Mouse (Mus musculus) hindbrain, embryonic 14.5 days (tissue): ENCODE measurements around the gene Gata5. TPM values are rescaled to one million over a fixed set of nuclear protein-coding genes. Genes with fewer than 3 reads are reported as not detected.
A peak's percentile ranks its signal among the peaks of the same experiment; 100 is the strongest.

Experiments used
- ATAC-seq: fragments of 200-750 bp; cut with Nextera tagmentation; 2 replicates; pipeline ENCODE4 v1.8.0; 2017; ENCODE audit warnings: moderate number of reproducible peaks, mild to moderate bottlenecking, moderate TSS enrichment, moderate library complexity; ENCODE audit not compliant: low FRiP score
- DNase-seq: peaks from one replicate; pipeline ENCODE4 v3.0.0-alpha.2; 2015; ENCODE audit warnings: low spot score
- H3K27ac ChIP-seq: fragments of 300-500 bp; sonication (generic); 2 replicates; pipeline ENCODE4 v1.5.1; 2014; ENCODE audit warnings: mild to moderate bottlenecking, moderate library complexity
- H3K27me3 ChIP-seq: fragments of 300-500 bp; sonication (generic); 2 replicates; pipeline ENCODE4 v1.6.1; 2014; ENCODE audit warnings: mild to moderate bottlenecking, low read length, mixed read lengths; ENCODE audit not compliant: control insufficient read depth, insufficient read depth
- H3K36me3 ChIP-seq: fragments of 300-500 bp; sonication (generic); replicated peaks from 2 replicates; pipeline ENCODE4 v1.6.1; 2014; ENCODE audit not compliant: control insufficient read depth, insufficient read depth
- H3K4me1 ChIP-seq: fragments of 300-500 bp; sonication (generic); replicated peaks from 2 replicates; pipeline ENCODE4 v1.6.1; 2014; ENCODE audit warnings: antibody characterized with exemption, low read length, mixed read lengths; ENCODE audit not compliant: control insufficient read depth, insufficient read depth
- H3K4me2 ChIP-seq: fragments of 300-500 bp; sonication (generic); replicated peaks from 2 replicates; pipeline ENCODE4 v1.6.1; 2014; ENCODE audit warnings: mild to moderate bottlenecking, moderate library complexity
- H3K4me3 ChIP-seq: fragments of 300-500 bp; sonication (generic); replicated peaks from 2 replicates; pipeline ENCODE4 v1.5.1; 2014; ENCODE audit warnings: mild to moderate bottlenecking, low read length
- H3K9ac ChIP-seq: fragments of 300-500 bp; sonication (generic); 2 replicates; pipeline ENCODE4 v1.6.1; 2014
- H3K9me3 ChIP-seq: fragments of 300-500 bp; sonication (generic); 2 replicates; pipeline ENCODE4 v1.6.1; 2016; ENCODE audit warnings: low read length; ENCODE audit not compliant: control insufficient read depth
- WGBS: fragments of 180-500 bp; shearing (Covaris S2); extraction: QIAGEN DNeasy Blood & Tissue Kit; methylation state at CpG from one replicate; pipeline ENCODE4 v1.1.7; 2014; 5-methylcytosine and 5-hydroxymethylcytosine counted together
- polyA plus RNA-seq: library from polyadenylated mRNA; unstranded; fragments of >200 nt; fragmentation: Nextera tagmentation; extraction: Ambion mirVana; gene quantifications from 2 replicates; pipeline ENCODE4 v1.2.1, GENCODE M21; 2014

Gene Gata5
- polyA plus RNA-seq, result 0.05 TPM in 1 of 2 replicates, not detected in the other

- H3K36me3 ChIP-seq, result no peaks in the 10 kb centered on the region
- H3K4me1 ChIP-seq, result peaks cover 13% of the 10 kb centered on the region
- H3K27ac ChIP-seq, result no peak within 1 kb of the TSS
- no peaks in the 10 kb centered on the region for H3K9me3 ChIP-seq
- under 1% methylated on average over 31 of the region's 33 CpGs for WGBS
- ATAC-seq, result no peak
- no peak within 1 kb of the TSS for H3K9ac ChIP-seq
- DNase-seq, result no peak
- H3K4me3 ChIP-seq, result peak within 1 kb of the TSS; percentile 22
- peaks cover 66% of the 10 kb centered on the region for H3K27me3 ChIP-seq
- H3K4me2 ChIP-seq, result peak within 1 kb of the TSS; percentile 44
These were observed at the start of gene Gata5 for GRCm38 (mm10) chr2:180334551-180334986. Gene Gata5 (minus strand): TSS chr2:180334699.

GRCm38 (mm10) chr2:180376730-180377129 lies 42.2 kb upstream of the Gata5 start:
- Histone ChIP-seq H3K4me2 (no peak overlapping the region), H3K4me3 (no peak overlapping the region), H3K27me3 (no peaks in the 10 kb centered on the region), H3K9me3 (no peaks in the 10 kb centered on the region), H3K9ac (no peak overlapping the region), H3K27ac (no peak overlapping the region), H3K4me1 (no peaks in the 10 kb centered on the region), H3K36me3 (no peaks in the 10 kb centered on the region)
- ATAC-seq (no peak), DNase-seq (no peak)
- WGBS, result 85% methylated on average over 5 of the region's 5 CpGs

GRCm38 (mm10) chr2:180373256-180373655 lies 38.8 kb upstream of the Gata5 start:
- no peak for ATAC-seq
- DNase-seq, result no peak
- whole genome bisulfite sequencing, result 77% methylated on average over 10 of the region's 10 CpGs

GRCm38 (mm10) chr2:180368359-180368758 lies 33.9 kb upstream of the Gata5 start:
- 81% methylated on average over 5 of the region's 5 CpGs for WGBS
- H3K27ac ChIP-seq, result no peak overlapping the region
- H3K9ac ChIP-seq, result no peak overlapping the region
- H3K4me1 ChIP-seq, result no peaks in the 10 kb centered on the region
- H3K27me3 ChIP-seq, result no peaks in the 10 kb centered on the region
- ATAC-seq (no peak), DNase-seq (no peak)
- H3K4me3 ChIP-seq, result no peak overlapping the region
- no peak overlapping the region for H3K4me2 ChIP-seq
- no peaks in the 10 kb centered on the region for H3K36me3 ChIP-seq
- no peaks in the 10 kb centered on the region for H3K9me3 ChIP-seq

More at GRCm38 (mm10) chr2:180373256-180373655, 38.8 kb upstream of the Gata5 start:
- Histone ChIP-seq H3K27ac (no peak overlapping the region), H3K9me3 (no peaks in the 10 kb centered on the region), H3K4me2 (no peak overlapping the region), H3K27me3 (no peaks in the 10 kb centered on the region), H3K4me1 (no peaks in the 10 kb centered on the region), H3K4me3 (no peak overlapping the region), H3K9ac (no peak overlapping the region), H3K36me3 (no peaks in the 10 kb centered on the region)

GRCm38 (mm10) chr2:180367350-180367749 lies 32.9 kb upstream of the Gata5 start:
- Histone ChIP-seq H3K27ac (no peak overlapping the region), H3K27me3 (no peaks in the 10 kb centered on the region), H3K36me3 (no peaks in the 10 kb centered on the region), H3K4me2 (no peak overlapping the region), H3K9ac (no peak overlapping the region), H3K4me1 (no peaks in the 10 kb centered on the region), H3K4me3 (no peak overlapping the region), H3K9me3 (no peaks in the 10 kb centered on the region)
- WGBS, result 84% methylated on average over 4 of the region's 4 CpGs
- DNase-seq (no peak), ATAC-seq (no peak)

- 76% methylated on average over 3 of the region's 3 CpGs for WGBS
- Histone ChIP-seq H3K4me3 (no peak overlapping the region), H3K27me3 (no peaks in the 10 kb centered on the region; the same call in 1 of the 2 replicates), H3K4me2 (no peak overlapping the region), H3K9ac (no peak overlapping the region), H3K4me1 (no peaks in the 10 kb centered on the region), H3K9me3 (no peaks in the 10 kb centered on the region), H3K36me3 (no peaks in the 10 kb centered on the region), H3K27ac (no peak overlapping the region)
- no peak for DNase-seq
- no peak for ATAC-seq
These were observed 28.9 kb upstream of the Gata5 start for GRCm38 (mm10) chr2:180363434-180363720.

GRCm38 (mm10) chr2:180362585-180363433 lies 28.3 kb upstream of the Gata5 start:
- WGBS, result 84% methylated on average over 7 of the region's 7 CpGs
- H3K4me1 ChIP-seq, result no peaks in the 10 kb centered on the region
- H3K9me3 ChIP-seq, result no peaks in the 10 kb centered on the region
- ATAC-seq (no peak), DNase-seq (no peak)
- no peaks in the 10 kb centered on the region for H3K36me3 ChIP-seq
- H3K4me3 ChIP-seq, result no peak overlapping the region
- no peaks in the 10 kb centered on the region; the same call in 1 of the 2 replicates for H3K27me3 ChIP-seq
- no peak overlapping the region for H3K27ac ChIP-seq
- no peak overlapping the region for H3K9ac ChIP-seq
- no peak overlapping the region for H3K4me2 ChIP-seq

- DNase-seq (no peak), ATAC-seq (no peak)
- Histone ChIP-seq H3K4me1 (no peaks in the 10 kb centered on the region), H3K4me3 (no peak overlapping the region), H3K27ac (no peak overlapping the region), H3K27me3 (no peaks in the 10 kb centered on the region; the same call in 1 of the 2 replicates), H3K9me3 (no peaks in the 10 kb centered on the region), H3K4me2 (no peak overlapping the region), H3K9ac (no peak overlapping the region), H3K36me3 (no peaks in the 10 kb centered on the region)
- 9% methylated on average over 4 of the region's 4 CpGs for WGBS
These were observed 24.6 kb upstream of the Gata5 start for GRCm38 (mm10) chr2:180359062-180359461.

GRCm38 (mm10) chr2:180353338-180353737 lies 18.8 kb upstream of the Gata5 start:
- Histone ChIP-seq H3K4me1 (no peaks in the 10 kb centered on the region), H3K27ac (no peak overlapping the region), H3K9ac (no peak overlapping the region), H3K36me3 (no peaks in the 10 kb centered on the region), H3K4me3 (no peak overlapping the region), H3K4me2 (peak overlapping the region; percentile 6; the same call in 1 of the 2 replicates), H3K27me3 (no peaks in the 10 kb centered on the region; the same call in 1 of the 2 replicates), H3K9me3 (no peaks in the 10 kb centered on the region)
- DNase-seq (peak; percentile 74), ATAC-seq (peak; percentile 72; the same call in 1 of the 2 replicates)
- WGBS, result 58% methylated on average over 20 of the region's 20 CpGs
